Mouse (Mus musculus): ENCODE measurements around the gene Mynn. TPM values are rescaled to one million over a fixed set of nuclear protein-coding genes. Genes with fewer than 3 reads are reported as not detected.

The Mynn gene
- total and polyA plus RNA-seq, 2 experiments from 2014 or later: 16.6 to 19.4 TPM

- H3K4me3 ChIP-seq (ENCODE audit: low read length): peak overlapping the region; percentile 86
- 1% methylated on average over 13 of the region's 13 CpGs for WGBS
- H3K4me2 ChIP-seq (ENCODE audit: low read depth, low read length): peak overlapping the region; percentile 54
- no peaks in the 10 kb centered on the region for H3K4me1 ChIP-seq (ENCODE audit: insufficient read depth, low read length)
- H3K27ac ChIP-seq: peak overlapping the region; percentile 96
- ATAC-seq (no peak), DNase-seq (ENCODE audit: low spot score) (no peak)
- peak overlapping the region; percentile 82 for H3K9ac ChIP-seq (replicated peaks; ENCODE audit: low read length)
- no peak for TF ChIP-seq CTCF (IDR thresholded peaks at IDR 0.05; ENCODE audit: low read depth)
- H3K36me3 ChIP-seq (ENCODE audit: insufficient read depth, low read length): 0 out of 2 replicates have a peak, but pooled peaks cover 5% of the 10 kb centered on the region
- no peaks in the 10 kb centered on the region for H3K9me3 ChIP-seq (ENCODE audit: low read length)
- H3K27me3 ChIP-seq (ENCODE audit: insufficient read depth, low read length): no peaks in the 10 kb centered on the region
Measured at GRCm38 (mm10) chr3:30601610-30602064, 228 bp upstream of the Mynn start.

GRCm38 (mm10) chr3:30602740-30603098, 854 bp downstream of the Mynn start:
- H3K36me3 ChIP-seq (ENCODE audit: insufficient read depth, low read length): peaks cover 13% of the 10 kb centered on the region; the same call in 1 of the 2 replicates
- no peaks in the 10 kb centered on the region for H3K9me3 ChIP-seq (ENCODE audit: low read length)
- peak overlapping the region; percentile 86 for H3K4me3 ChIP-seq (ENCODE audit: low read length)
- peak overlapping the region; percentile 96 for H3K27ac ChIP-seq
- TF ChIP-seq CTCF (IDR thresholded peaks at IDR 0.05; ENCODE audit: low read depth): no peak
- H3K4me1 ChIP-seq (ENCODE audit: insufficient read depth, low read length): no peaks in the 10 kb centered on the region
- WGBS: under 1% methylated on average over 27 of the region's 27 CpGs
- peak overlapping the region; percentile 54 for H3K4me2 ChIP-seq (ENCODE audit: low read depth, low read length)
- peak overlapping the region; percentile 82 for H3K9ac ChIP-seq (replicated peaks; ENCODE audit: low read length)
- no peaks in the 10 kb centered on the region for H3K27me3 ChIP-seq (ENCODE audit: insufficient read depth, low read length)
- ATAC-seq: peak; percentile 52
- DNase-seq (ENCODE audit: low spot score): peak; percentile 77

- no peak for ATAC-seq
- no peaks in the 10 kb centered on the region for H3K4me1 ChIP-seq (ENCODE audit: insufficient read depth, low read length)
- H3K4me2 ChIP-seq (ENCODE audit: low read depth, low read length): peak overlapping the region; percentile 54
- no peaks in the 10 kb centered on the region for H3K9me3 ChIP-seq (ENCODE audit: low read length)
- no peak for DNase-seq (ENCODE audit: low spot score)
- H3K27ac ChIP-seq: peak overlapping the region; percentile 96; the same call in 1 of the 2 replicates
- peak overlapping the region; percentile 82 for H3K9ac ChIP-seq (replicated peaks; ENCODE audit: low read length)
- H3K4me3 ChIP-seq (ENCODE audit: low read length): peak overlapping the region; percentile 86
- no peaks in the 10 kb centered on the region for H3K27me3 ChIP-seq (ENCODE audit: insufficient read depth, low read length)
- WGBS: 30% methylated on average over 10 of the region's 10 CpGs
- H3K36me3 ChIP-seq (ENCODE audit: insufficient read depth, low read length): peaks cover 14% of the 10 kb centered on the region; the same call in 1 of the 2 replicates
- no peak for TF ChIP-seq CTCF (IDR thresholded peaks at IDR 0.05; ENCODE audit: low read depth)
Measured at GRCm38 (mm10) chr3:30603256-30603655, 1.4 kb downstream of the Mynn start.

- Histone ChIP-seq H3K4me2 (ENCODE audit: low read depth, low read length) (no peak overlapping the region), H3K9ac (replicated peaks; ENCODE audit: low read length) (no peak overlapping the region)
- 93% methylated on average over 3 of the region's 3 CpGs for WGBS
Measured at GRCm38 (mm10) chr3:30608999-30609398, 7.1 kb downstream of the Mynn start.

GRCm38 (mm10) chr3:30610930-30611329, 9.1 kb downstream of the Mynn start:
- Histone ChIP-seq H3K4me2 (ENCODE audit: low read depth, low read length) (no peak overlapping the region), H3K27me3 (ENCODE audit: insufficient read depth, low read length) (no peaks in the 10 kb centered on the region), H3K9me3 (ENCODE audit: low read length) (no peaks in the 10 kb centered on the region), H3K4me1 (ENCODE audit: insufficient read depth, low read length) (no peaks in the 10 kb centered on the region), H3K27ac (no peak overlapping the region), H3K36me3 (ENCODE audit: insufficient read depth, low read length) (peaks cover 42% of the 10 kb centered on the region; the same call in 1 of the 2 replicates), H3K9ac (replicated peaks; ENCODE audit: low read length) (no peak overlapping the region), H3K4me3 (ENCODE audit: low read length) (no peak overlapping the region)
- ATAC-seq (no peak), DNase-seq (ENCODE audit: low spot score) (no peak)
- TF ChIP-seq CTCF (IDR thresholded peaks at IDR 0.05; ENCODE audit: low read depth): no peak
- WGBS: 85% methylated on average over 4 of the region's 4 CpGs

More at GRCm38 (mm10) chr3:30608999-30609398, 7.1 kb downstream of the Mynn start:
- Histone ChIP-seq H3K27ac (no peak overlapping the region), H3K27me3 (ENCODE audit: insufficient read depth, low read length) (no peaks in the 10 kb centered on the region), H3K9me3 (ENCODE audit: low read length) (no peaks in the 10 kb centered on the region), H3K4me3 (ENCODE audit: low read length) (no peak overlapping the region), H3K36me3 (ENCODE audit: insufficient read depth, low read length) (peaks cover 43% of the 10 kb centered on the region; the same call in 1 of the 2 replicates), H3K4me1 (ENCODE audit: insufficient read depth, low read length) (no peaks in the 10 kb centered on the region)
- no peak for DNase-seq (ENCODE audit: low spot score)
- no peak for ATAC-seq
- TF ChIP-seq CTCF (IDR thresholded peaks at IDR 0.05; ENCODE audit: low read depth): no peak

GRCm38 (mm10) chr3:30620132-30620531, 18.3 kb downstream of the Mynn start:
- 92% methylated on average over 8 of the region's 8 CpGs for WGBS
- H3K4me3 ChIP-seq (ENCODE audit: low read length): no peak overlapping the region
- H3K9ac ChIP-seq (replicated peaks; ENCODE audit: low read length): no peak overlapping the region
- H3K4me1 ChIP-seq (ENCODE audit: insufficient read depth, low read length): no peaks in the 10 kb centered on the region
- H3K27me3 ChIP-seq (ENCODE audit: insufficient read depth, low read length): no peaks in the 10 kb centered on the region
- no peak for TF ChIP-seq CTCF (IDR thresholded peaks at IDR 0.05; ENCODE audit: low read depth)
- peaks cover 27% of the 10 kb centered on the region for H3K36me3 ChIP-seq (ENCODE audit: insufficient read depth, low read length)
- H3K9me3 ChIP-seq (ENCODE audit: low read length): no peaks in the 10 kb centered on the region
- no peak overlapping the region for H3K4me2 ChIP-seq (ENCODE audit: low read depth, low read length)
- ATAC-seq (no peak), DNase-seq (ENCODE audit: low spot score) (no peak)
- no peak overlapping the region for H3K27ac ChIP-seq

GRCm38 (mm10) chr3:30633681-30634080, 31.8 kb downstream of the Mynn start:
- H3K9ac ChIP-seq (replicated peaks; ENCODE audit: low read length): no peak overlapping the region
- no peaks in the 10 kb centered on the region for H3K4me1 ChIP-seq (ENCODE audit: insufficient read depth, low read length)
- H3K9me3 ChIP-seq (ENCODE audit: low read length): no peaks in the 10 kb centered on the region
- no peaks in the 10 kb centered on the region for H3K36me3 ChIP-seq (ENCODE audit: insufficient read depth, low read length)
- H3K4me2 ChIP-seq (ENCODE audit: low read depth, low read length): no peak overlapping the region
- peak; percentile 40 for TF ChIP-seq CTCF (IDR thresholded peaks at IDR 0.05; ENCODE audit: low read depth)
- no peak for ATAC-seq
- DNase-seq (ENCODE audit: low spot score): peak; percentile 13
- 61% methylated on average over 3 of the region's 3 CpGs for WGBS
- H3K27ac ChIP-seq: no peak overlapping the region
- H3K27me3 ChIP-seq (ENCODE audit: insufficient read depth, low read length): no peaks in the 10 kb centered on the region
- no peak overlapping the region for H3K4me3 ChIP-seq (ENCODE audit: low read length)
